Mouse (Mus musculus): ENCODE measurements at regions not wholly inside any gene's neighbourhood (a gene's known extent, or its start where the extent isn't known, plus 50 kb on each side); places are given as distances from the start of the nearest gene placed in this dataset.

DNA sequence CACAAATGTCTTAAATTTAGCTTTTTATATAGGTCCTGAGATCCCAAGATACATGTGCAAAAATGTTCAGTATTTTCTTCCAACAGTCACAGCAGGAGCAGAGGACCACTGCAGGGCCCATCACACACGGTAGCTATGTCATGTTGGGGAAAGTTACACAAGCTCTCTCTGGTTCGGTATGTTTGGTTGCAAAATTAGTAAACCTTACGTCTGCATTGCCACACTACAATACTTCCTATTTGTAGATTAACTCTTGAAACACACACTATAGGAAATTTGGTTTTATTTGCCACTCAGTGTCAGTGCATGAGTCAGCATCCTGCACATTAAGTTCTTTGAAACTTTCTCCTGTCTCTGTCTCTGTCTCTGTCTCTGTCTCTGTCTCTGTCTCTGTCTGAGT, 82.0 kb downstream of the Cth start:
- DNase-seq (ENCODE audit: low spot score), result no peak

DNA sequence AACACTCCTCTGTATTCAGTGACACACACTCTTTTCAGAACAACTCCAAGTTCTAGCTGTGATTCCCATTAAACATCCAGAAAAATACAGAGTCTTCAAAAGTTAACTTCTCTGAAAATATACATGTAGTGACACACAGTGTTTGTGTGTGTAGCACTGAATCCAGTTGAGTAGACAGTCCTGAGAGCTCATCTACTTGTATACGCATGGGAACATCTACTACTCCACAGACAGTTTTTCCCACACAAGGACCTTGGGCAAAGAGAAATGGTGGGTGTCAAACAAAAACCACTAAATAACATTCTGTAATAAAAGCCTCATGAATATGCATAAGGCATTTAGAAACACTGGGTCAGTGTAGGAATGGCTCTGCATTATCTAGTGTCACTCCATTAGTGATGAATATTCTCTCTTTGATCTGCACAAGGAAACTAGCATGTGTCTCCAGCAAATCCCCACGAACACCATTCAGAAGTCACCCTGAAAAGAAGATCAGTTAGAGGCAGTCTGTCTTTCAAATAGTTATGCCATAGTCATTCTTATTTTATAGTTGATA, 83.6 kb downstream of the Cth start:
- no peak for DNase-seq (ENCODE audit: low spot score)

DNA sequence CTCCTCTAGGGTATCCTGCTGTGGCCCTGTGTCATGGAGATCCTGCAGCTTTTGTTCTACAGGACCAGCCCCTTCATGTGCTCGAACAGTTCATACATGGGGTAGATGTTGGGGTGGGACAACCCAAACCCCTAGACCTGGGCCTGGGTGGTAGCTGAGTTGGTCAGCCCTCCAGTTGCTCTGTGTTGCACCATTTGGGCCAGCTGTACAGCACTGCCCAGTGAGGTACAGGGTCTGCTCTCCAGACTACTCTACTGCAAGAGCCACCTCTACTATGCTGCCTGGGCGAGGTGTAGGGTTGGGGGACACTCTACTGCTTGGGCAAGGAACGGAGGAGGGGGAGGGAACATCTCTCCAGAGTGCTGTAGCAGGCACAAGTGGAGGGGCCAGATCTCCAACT, 120.6 kb downstream of the Cth start:
- DNase-seq (ENCODE audit: low spot score), result no peak

DNA sequence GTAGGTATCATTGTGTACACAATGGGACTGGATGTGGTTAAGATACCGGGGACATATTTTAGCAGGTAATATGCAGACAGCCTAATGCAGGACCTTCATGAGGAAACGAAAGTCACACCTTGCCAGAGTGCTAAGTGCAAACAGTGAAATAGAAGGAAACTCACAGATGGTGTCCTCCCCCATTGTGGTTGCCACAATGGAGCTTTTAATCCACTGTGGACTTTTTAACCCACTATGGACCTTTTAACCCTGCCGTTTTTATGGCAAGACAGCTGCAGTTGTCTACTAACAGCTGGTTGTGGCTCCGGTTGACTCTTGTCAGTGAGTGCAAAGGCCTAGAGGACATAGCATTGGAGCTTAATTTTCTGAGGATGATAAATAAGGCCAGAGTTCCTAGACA, 121.5 kb downstream of the Cth start:
- no peak for DNase-seq (ENCODE audit: low spot score)

DNA sequence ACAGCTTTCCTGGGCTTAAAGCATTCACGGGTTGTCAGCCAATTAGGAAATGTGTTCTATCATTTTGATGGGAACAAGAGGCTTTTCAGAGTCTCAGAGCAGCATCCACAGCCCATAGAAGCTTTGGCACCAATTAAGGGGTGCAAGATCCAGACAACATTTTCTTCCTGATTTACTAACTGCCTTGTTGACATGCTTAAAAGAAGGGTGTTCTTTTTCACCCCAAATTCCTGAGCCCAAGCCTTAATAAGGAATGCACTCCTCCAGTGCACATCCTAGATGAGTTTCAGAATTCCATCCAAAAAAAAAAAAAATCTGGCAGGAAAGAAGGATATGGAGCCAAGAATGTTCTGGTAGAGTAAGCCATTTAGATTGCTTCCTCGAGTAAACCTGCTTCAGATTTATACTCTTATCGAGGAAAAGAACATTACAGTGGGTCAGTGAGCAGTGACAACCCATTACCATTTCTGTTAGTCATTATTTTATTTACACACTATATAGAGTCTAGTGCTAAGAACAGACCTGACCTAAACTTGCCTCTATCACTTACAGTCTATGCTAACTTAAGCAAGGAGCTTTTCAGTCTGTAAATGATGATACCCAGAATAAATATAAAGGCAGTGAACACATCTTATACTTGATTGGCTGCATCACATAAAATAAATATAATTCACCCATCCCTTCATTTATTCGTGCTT, 137.2 kb downstream of the Cth start:
- DNase-seq (ENCODE audit: low spot score), result no peak

DNA sequence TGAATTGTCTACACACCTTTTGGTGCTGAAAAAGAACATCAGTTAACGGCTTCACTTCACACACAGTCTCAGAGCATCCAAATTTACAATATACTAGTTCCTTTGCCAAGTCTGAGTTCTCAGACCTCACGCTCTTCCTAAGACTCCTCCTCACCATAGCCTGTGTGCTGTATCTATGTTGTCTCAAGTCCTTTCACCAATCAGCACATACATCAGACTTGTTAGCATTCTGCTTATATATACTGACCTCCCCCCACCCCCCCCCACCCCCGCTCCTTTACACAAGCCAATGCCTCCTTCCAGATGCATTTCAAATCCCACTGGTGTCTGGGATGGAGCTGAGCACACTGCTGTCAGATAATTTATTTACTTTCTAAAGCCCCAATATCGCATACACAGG, 143.8 kb downstream of the Cth start:
- peak; percentile 17 for DNase-seq (ENCODE audit: low spot score)

DNA sequence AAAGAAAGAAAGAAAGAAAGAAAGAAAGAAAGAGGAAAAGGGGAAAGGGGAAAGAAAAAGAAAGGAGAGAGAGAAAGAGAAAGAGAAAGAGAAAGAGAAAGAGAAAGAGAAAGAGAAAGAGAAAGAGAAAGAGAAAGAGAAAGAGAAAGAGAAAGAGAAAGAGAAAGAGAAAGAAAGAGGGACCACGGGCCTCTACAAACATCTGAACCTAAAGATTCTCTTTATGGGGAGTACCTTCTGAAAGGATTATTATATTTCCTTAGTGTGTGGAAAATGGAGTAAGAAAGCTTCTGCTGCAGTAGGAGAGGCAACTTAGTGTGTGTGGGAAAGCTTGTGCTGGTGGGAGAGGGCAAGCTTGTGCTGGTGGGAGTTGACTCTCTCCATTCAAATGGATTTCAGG, 147.1 kb downstream of the Cth start:
- DNase-seq (ENCODE audit: low spot score), result no peak

DNA sequence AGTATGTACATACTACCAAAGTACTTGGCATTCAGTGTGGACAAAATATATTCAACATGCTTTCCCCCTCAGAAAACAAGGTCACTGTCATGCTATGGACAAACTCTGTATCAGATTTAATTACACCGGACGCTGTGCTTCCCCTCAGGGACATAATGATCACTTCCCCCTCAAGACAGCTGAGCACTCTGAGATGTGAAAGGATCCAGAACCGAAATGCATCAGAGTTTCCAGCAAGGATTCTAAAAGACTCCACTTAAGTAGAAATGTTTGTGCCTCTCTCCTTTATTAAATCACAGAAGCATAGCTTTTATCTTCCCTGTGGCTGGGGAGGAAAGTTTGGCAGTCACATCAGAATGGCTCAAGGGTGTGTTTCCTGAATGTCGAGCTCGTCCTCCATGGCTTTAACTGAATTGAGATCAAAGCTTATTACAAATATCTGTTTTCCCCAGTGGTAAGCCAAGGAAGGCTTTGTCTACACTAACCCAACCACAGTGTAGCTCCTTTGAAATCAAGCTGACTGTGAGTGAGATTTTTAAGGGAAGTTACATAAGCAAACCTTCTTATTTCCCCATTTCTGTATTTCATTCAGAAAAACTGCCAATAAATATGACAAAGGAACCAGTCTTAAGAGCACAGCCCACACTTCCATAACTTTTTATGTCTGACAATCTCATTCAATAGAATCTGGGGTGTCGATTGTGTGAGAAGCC, 161.2 kb downstream of the Cth start:
- no peak for DNase-seq (ENCODE audit: low spot score)

DNA sequence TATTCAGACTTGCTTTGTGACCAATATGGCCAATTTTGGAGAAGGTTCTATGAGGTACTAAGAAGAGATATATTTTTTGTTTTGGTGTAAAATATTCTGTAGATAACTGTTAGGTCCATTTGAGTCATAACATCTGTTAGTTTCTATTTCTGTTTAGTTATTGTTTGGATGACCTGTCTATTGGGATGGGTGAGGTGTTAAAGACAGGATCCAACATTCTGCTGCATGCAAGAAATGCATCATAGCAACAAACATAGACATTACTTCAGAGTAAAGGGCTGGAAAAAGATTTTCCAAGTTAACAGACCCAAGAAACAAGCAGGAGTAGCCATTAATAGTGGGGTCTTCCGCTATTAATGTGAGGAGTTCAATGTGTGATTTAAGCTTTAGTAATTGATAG, 165.0 kb downstream of the Cth start:
- DNase-seq (ENCODE audit: low spot score), result no peak

DNA sequence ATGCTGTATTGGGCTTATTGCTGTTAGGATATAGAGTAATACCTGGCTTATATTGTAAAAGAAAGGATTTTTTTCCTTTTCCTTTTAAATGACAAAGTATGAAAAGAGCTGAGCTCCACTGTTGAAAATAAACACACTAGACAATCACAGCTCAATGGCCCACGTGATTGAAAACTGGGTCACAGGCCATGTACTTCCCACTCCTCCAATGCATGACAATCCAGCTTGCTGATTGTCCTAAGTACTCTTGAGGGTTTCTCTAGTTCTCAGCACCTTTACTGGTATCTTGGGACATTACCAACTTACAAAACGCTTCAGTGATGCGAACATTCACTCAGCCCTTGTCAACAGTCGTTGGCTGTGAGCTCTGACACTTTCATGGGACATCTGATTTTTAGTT, 170.1 kb downstream of the Cth start:
- no peak for DNase-seq (ENCODE audit: low spot score)

DNA sequence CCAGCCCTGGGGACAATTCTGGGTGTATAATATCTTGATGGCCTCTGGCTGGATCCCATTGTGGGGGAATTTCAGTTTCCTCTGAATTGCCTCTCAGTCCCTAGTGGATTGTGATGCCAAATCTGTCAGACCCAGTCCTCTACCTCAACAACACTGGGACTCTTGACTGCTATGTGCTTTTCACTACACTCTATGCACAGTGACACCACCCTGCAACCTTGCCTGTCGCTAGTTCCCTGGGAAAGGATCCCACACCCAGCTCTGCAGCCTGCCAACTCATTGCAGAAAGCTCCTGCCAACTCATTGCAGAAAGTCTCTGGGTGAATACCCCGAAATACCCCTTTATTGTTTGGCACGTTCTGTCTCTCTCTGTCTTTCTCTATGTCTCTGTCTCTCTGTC, 174.6 kb downstream of the Cth start:
- no peak for DNase-seq (ENCODE audit: low spot score)

DNA sequence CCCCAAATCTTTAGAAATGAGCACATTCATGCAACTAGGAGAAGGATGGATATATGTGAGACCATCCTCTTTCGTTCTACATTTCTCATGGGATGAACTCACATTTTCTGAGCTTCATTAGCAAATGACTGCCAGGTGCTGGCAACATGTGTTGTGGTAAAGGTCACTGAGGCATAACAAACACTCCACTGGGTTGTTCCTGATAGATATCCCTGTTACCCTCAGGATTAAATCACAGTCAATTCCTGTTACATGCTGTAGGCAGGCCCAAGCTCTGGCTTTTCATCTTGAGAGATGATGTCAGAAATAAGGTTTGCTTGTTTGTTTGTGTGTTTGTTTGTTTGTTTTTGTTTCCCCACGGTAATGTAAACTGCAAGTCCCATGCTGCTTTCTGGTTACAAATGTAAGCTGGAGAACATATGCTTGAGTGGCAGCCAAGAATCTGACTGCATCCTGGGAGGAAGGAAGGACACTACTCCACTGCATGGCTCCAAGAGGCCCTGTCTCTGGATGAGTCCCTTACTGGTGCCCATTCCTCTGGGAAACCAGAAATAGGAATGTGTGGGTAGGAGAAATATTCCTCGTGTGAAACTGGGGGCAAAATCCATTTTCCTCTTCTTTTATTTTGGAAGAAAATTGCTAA, 176.4 kb downstream of the Cth start:
- no peak for DNase-seq (ENCODE audit: low spot score)

DNA sequence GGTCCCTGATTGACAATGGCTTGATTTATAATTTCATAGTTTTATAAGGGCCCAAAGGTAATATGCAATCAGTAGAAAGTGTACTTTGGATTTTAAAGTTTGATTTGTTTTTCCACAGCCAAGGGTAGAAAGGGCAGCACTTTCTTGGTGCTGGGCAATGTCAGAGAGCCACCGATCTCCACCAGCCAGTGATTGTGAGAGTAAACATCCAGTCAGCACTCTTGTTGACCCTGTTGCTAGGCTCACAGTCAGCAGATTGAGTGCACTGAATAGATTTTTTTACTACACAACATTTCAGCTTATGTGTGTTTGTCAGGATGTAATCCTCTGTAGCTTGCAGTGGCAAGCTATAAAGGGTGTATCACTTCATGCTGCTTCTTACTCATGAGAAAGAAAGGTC, 176.3 kb downstream of the Ptger3 start:
- no peak for DNase-seq (ENCODE audit: low spot score)

DNA sequence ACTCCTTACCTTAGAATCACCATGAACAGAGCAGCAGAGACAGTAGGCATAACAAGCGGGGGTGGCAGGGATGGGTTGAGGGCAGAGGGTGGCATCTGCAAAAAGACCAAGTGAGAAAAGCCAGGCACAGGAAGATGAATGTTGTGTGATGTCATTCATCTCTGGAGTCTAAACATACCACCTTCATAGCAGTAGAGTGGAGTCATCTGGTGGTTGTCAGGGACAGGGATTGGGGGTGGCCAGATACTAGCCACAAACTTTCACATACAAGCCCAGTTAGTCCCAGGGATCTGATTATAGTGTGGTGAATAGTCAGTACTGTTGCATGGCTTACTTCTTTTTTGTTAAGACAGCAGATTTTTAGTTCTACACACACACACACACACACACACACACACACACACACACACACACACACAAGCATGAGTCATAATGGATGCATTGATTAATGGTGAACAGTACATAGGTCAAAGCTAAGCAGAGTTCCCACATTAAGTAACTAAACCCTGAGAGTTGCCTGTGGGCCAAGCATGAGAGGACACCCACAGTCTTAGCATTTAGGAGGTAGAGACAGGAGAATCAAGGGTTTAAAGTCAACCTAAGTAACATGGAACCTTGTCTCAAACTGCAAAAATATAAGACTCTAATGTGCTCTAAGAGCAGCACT, 173.1 kb downstream of the Ptger3 start:
- no peak for DNase-seq (ENCODE audit: low spot score)

DNA sequence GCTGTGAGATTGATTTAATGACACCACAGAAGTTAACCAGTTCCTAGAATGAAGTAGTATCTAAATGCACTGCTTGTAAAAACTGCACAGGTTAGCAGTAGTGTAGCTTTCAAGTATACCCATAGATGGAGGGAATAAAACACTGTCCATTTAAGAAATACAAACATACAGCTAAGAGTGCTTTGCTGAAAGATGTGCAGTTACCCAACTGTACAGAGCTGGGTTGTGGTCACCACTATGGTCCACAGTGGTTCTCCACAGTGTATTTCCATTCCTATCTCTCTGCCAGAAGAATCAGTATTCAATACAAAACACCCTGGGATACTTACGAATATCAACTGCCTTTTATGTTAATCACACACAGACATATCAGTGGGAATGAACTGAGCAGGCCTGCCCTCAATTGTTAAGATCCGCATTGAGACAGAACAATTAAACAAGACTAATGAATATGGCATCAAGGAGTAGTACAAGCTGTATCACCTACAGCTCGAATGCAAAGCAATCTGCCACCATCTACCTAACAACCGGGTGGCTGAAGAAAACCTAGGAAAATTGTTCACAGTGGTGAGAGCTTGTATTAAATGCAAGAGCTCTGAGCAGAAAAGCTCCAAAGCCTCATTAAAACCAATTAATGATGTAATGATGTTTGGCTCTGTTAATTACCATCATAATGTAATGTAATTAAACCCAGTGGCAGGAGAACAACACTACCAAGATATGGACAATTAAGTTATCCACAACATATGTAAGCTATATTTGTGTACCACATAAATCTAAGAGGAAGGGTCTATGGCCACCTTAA, 165.6 kb downstream of the Ptger3 start:
- no peak for DNase-seq (ENCODE audit: low spot score)

DNA sequence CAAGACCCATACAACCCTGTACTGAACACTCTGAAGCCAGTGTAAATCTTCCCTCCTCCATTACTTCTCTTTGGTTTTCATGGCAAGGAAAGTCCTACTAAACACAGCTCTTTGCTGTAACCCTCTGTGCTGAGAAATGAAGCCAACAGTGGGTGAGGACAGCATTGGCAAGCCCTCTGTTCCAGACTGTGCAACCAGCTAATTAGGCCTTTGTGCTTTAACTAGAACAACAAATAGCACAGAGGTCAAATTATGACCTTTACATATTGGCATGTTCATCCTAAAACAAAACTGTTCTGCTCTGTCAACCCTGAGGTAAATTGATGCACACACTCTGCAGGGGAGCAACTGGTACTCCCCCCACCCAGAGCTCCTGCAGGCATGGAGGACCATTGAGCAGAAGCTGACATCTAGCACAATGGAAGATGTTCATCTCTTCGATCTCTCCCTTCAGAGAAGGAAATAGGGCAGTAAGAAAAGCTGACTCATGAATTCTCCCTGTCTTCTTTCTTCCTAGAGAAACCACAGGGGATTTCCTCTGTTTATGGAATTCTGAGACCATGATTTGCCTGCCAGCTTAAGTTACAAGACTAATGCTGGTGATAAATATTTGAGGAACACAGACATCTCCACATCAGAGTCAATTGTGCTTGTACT, 163.1 kb downstream of the Ptger3 start:
- no peak for DNase-seq (ENCODE audit: low spot score)

DNA sequence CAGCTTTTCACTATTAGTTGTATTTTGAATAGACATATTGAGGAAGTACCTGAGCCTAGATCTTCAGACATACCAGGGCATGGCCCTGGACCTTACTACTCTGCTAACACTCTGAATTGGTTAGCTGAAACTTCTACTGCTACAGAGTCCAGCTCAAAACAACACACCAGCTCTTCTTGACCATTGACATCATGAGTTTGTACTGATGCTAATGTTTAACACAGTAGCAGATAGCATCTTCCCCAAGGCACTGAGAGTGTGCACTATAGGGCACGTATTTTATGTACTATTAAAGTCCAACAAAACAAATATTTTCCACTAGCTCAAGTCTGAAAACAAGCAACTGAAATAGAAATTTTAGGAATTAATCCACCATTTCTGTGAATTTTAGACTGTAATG, 157.8 kb downstream of the Ptger3 start:
- DNase-seq (ENCODE audit: low spot score), result no peak

DNA sequence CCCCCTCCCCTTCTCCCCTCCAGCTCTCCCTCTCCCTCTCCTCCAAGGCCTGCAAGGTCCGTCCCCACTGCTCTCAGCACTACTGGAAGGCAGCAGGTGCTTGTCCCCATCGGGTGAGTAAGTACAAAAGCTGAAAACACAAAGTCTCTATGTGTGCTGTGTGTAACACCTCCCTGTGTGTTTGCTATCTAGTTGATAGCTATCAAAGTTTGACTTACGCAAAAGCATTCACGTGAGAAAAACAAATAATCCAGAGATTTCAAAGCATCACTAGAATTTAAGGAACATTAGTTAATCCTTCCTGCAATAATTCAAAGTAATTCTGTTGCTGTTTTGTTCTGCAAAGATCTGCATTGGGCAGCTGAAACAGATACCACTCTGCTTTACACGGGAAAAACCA, 156.5 kb downstream of the Ptger3 start:
- DNase-seq (ENCODE audit: low spot score), result no peak

DNA sequence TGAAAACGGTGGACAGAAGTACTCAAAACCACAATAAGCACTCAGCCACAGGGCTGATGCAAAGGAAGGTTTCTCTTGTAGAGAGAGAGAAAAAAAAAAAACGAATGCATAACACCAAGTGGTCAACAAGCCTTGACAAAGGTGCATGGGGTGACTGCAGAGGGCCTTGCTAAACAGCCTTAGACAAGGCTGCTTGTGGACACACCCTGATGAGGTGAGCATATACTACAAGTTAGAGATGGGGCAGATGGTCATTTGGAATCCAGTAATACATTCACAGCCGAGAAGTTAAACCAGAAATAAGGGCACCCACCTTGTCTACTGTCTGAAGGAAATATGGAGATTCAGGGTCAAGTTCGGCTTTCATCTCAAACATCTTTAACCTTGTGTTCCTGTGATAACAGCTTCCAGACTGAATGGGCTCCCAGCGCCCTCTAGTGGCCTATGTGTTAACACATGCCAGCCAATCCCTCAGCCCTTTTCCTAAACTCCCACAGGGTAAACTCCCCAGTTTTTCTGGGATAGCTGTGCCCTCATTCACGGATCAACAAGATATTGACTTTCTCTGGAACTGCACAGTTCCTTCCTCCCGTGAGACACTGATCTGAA, 150.7 kb downstream of the Ptger3 start:
- DNase-seq (ENCODE audit: low spot score), result peak; percentile 26

DNA sequence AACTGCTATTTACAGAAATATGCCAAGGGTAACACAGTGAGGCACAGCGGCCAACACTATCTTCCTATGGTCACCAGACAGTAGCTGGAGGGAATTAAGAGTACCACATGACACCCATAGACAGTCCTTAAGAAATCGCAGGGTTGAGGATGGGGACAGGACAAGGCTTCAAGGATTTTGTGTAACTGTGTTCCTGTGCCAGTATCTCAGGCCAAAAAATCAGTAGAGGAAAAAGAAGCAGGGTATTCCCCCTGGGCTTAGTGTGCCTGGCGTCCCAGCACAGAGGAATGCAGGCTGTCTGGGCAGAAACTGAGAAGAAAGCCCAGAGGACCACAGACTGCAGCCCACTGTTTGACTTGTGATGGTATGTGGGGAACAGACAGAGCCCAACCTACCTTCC, 147.3 kb downstream of the Ptger3 start:
- DNase-seq (ENCODE audit: low spot score), result no peak
